Mouse (Mus musculus): ENCODE measurements around the gene Eif4b. TPM values are rescaled to one million over a fixed set of nuclear protein-coding genes. Genes with fewer than 3 reads are reported as not detected.

Gene Eif4b
- polyA plus RNA-seq, 1 experiment from 2014 or later, result 67.5 TPM

- no peaks in the 10 kb centered on the region for H3K9me3 ChIP-seq (replicated peaks)
- ATAC-seq (ENCODE audit: low read depth) (no peak), DNase-seq (no peak)
- 68% methylated on average over 6 of the region's 6 CpGs for WGBS (ENCODE audit: insufficient replicate concordance)
- H3K4me3 ChIP-seq (replicated peaks), result no peak overlapping the region
- no peak overlapping the region for H3K4me2 ChIP-seq
- no peak overlapping the region for H3K27ac ChIP-seq
- H3K36me3 ChIP-seq, result peaks cover 19% of the 10 kb centered on the region
- H3K4me1 ChIP-seq (replicated peaks), result peaks cover 23% of the 10 kb centered on the region
- no peak overlapping the region for H3K9ac ChIP-seq
- peaks cover under 1% of the 10 kb centered on the region; the same call in 1 of the 2 replicates for H3K27me3 ChIP-seq
Observed at GRCm38 (mm10) chr15:102112181-102112580, 38.6 kb downstream of the Eif4b start.

GRCm38 (mm10) chr15:102112827-102113226 is 39.3 kb downstream of the Eif4b start:
- Histone ChIP-seq H3K36me3 (peaks cover 26% of the 10 kb centered on the region), H3K27me3 (no peaks in the 10 kb centered on the region), H3K4me3 (replicated peaks) (no peak overlapping the region), H3K4me2 (no peak overlapping the region), H3K27ac (no peak overlapping the region), H3K9me3 (replicated peaks) (no peaks in the 10 kb centered on the region), H3K4me1 (replicated peaks) (peaks cover 17% of the 10 kb centered on the region), H3K9ac (no peak overlapping the region)
- ATAC-seq (ENCODE audit: low read depth) (no peak), DNase-seq (no peak)
- 73% methylated on average over 8 of the region's 8 CpGs for WGBS (ENCODE audit: insufficient replicate concordance)

GRCm38 (mm10) chr15:102113674-102114073 is 40.1 kb downstream of the Eif4b start:
- Histone ChIP-seq H3K4me3 (replicated peaks) (no peak overlapping the region), H3K36me3 (peaks cover 34% of the 10 kb centered on the region)
- WGBS (ENCODE audit: insufficient replicate concordance), result 72% methylated on average over 4 of the region's 4 CpGs

GRCm38 (mm10) chr15:102114651-102115260 is 41.2 kb downstream of the Eif4b start:
- Histone ChIP-seq H3K4me2 (no peak overlapping the region), H3K27ac (no peak overlapping the region), H3K27me3 (no peaks in the 10 kb centered on the region), H3K36me3 (peaks cover 44% of the 10 kb centered on the region), H3K4me3 (replicated peaks) (no peak overlapping the region), H3K4me1 (replicated peaks) (peaks cover 8% of the 10 kb centered on the region), H3K9ac (no peak overlapping the region), H3K9me3 (replicated peaks) (no peaks in the 10 kb centered on the region)
- 69% methylated on average over 7 of the region's 7 CpGs for WGBS (ENCODE audit: insufficient replicate concordance)
- ATAC-seq (ENCODE audit: low read depth) (no peak), DNase-seq (no peak)

More at GRCm38 (mm10) chr15:102113674-102114073, 40.1 kb downstream of the Eif4b start:
- DNase-seq, result no peak
- Histone ChIP-seq H3K9ac (no peak overlapping the region), H3K9me3 (replicated peaks) (no peaks in the 10 kb centered on the region), H3K4me1 (replicated peaks) (peaks cover 10% of the 10 kb centered on the region), H3K27ac (no peak overlapping the region), H3K27me3 (no peaks in the 10 kb centered on the region), H3K4me2 (no peak overlapping the region)
- ATAC-seq (ENCODE audit: low read depth), result no peak

GRCm38 (mm10) chr15:102115731-102116231 is 42.2 kb downstream of the Eif4b start:
- DNase-seq (no peak), ATAC-seq (ENCODE audit: low read depth) (peak; percentile 30)
- Histone ChIP-seq H3K4me3 (replicated peaks) (no peak overlapping the region), H3K9ac (no peak overlapping the region), H3K9me3 (replicated peaks) (no peaks in the 10 kb centered on the region), H3K27ac (no peak overlapping the region), H3K27me3 (no peaks in the 10 kb centered on the region), H3K4me2 (no peak overlapping the region), H3K4me1 (replicated peaks) (peaks cover 8% of the 10 kb centered on the region), H3K36me3 (peaks cover 52% of the 10 kb centered on the region)
- WGBS (ENCODE audit: insufficient replicate concordance), result 46% methylated on average over 9 of the region's 9 CpGs

- no peak for DNase-seq
- no peak for ATAC-seq (ENCODE audit: low read depth)
Observed at GRCm38 (mm10) chr15:102116753-102117415, 43.3 kb downstream of the Eif4b start.

GRCm38 (mm10) chr15:102117461-102118443 is 44.2 kb downstream of the Eif4b start:
- H3K36me3 ChIP-seq, result peaks cover 66% of the 10 kb centered on the region
- no peak overlapping the region for H3K4me3 ChIP-seq (replicated peaks)
- no peak overlapping the region for H3K27ac ChIP-seq
- DNase-seq (no peak), ATAC-seq (ENCODE audit: low read depth) (no peak)
- H3K9ac ChIP-seq, result no peak overlapping the region
- H3K9me3 ChIP-seq (replicated peaks), result no peaks in the 10 kb centered on the region
- 73% methylated on average over 19 of the region's 19 CpGs for WGBS (ENCODE audit: insufficient replicate concordance)
- peaks cover 8% of the 10 kb centered on the region for H3K4me1 ChIP-seq (replicated peaks)
- no peak overlapping the region for H3K4me2 ChIP-seq
- H3K27me3 ChIP-seq, result no peaks in the 10 kb centered on the region

More at GRCm38 (mm10) chr15:102116753-102117415, 43.3 kb downstream of the Eif4b start:
- no peak overlapping the region for H3K4me3 ChIP-seq (replicated peaks)
- H3K4me2 ChIP-seq, result no peak overlapping the region
- H3K9ac ChIP-seq, result no peak overlapping the region
- whole genome bisulfite sequencing (ENCODE audit: insufficient replicate concordance), result 75% methylated on average over 11 of the region's 11 CpGs
- H3K27ac ChIP-seq, result no peak overlapping the region
- peaks cover 8% of the 10 kb centered on the region for H3K4me1 ChIP-seq (replicated peaks)
- no peaks in the 10 kb centered on the region for H3K9me3 ChIP-seq (replicated peaks)
- no peaks in the 10 kb centered on the region for H3K27me3 ChIP-seq
- peaks cover 60% of the 10 kb centered on the region for H3K36me3 ChIP-seq

GRCm38 (mm10) chr15:102118591-102118990 is 45.0 kb downstream of the Eif4b start:
- Histone ChIP-seq H3K9ac (no peak overlapping the region), H3K4me3 (replicated peaks) (no peak overlapping the region), H3K9me3 (replicated peaks) (no peaks in the 10 kb centered on the region), H3K27me3 (no peaks in the 10 kb centered on the region), H3K4me2 (no peak overlapping the region), H3K4me1 (replicated peaks) (peaks cover 8% of the 10 kb centered on the region), H3K36me3 (peaks cover 68% of the 10 kb centered on the region), H3K27ac (no peak overlapping the region)
- WGBS (ENCODE audit: insufficient replicate concordance), result 76% methylated on average over 4 of the region's 4 CpGs
- DNase-seq (no peak), ATAC-seq (ENCODE audit: low read depth) (no peak)

GRCm38 (mm10) chr15:102119121-102119830 is 45.7 kb downstream of the Eif4b start:
- H3K9me3 ChIP-seq (replicated peaks), result no peaks in the 10 kb centered on the region
- H3K36me3 ChIP-seq, result peaks cover 69% of the 10 kb centered on the region
- no peak overlapping the region for H3K4me3 ChIP-seq (replicated peaks)
- DNase-seq, result no peak
- no peak overlapping the region for H3K9ac ChIP-seq
- peaks cover 8% of the 10 kb centered on the region for H3K4me1 ChIP-seq (replicated peaks)
- no peaks in the 10 kb centered on the region for H3K27me3 ChIP-seq
- WGBS (ENCODE audit: insufficient replicate concordance), result 78% methylated on average over 8 of the region's 8 CpGs
- ATAC-seq (ENCODE audit: low read depth), result no peak
- H3K27ac ChIP-seq, result no peak overlapping the region
- H3K4me2 ChIP-seq, result no peak overlapping the region

- H3K9me3 ChIP-seq (replicated peaks), result no peaks in the 10 kb centered on the region
- DNase-seq, result no peak
- H3K4me1 ChIP-seq (replicated peaks), result peaks cover 8% of the 10 kb centered on the region
- no peak overlapping the region for H3K4me2 ChIP-seq
- 74% methylated on average over 2 of the region's 2 CpGs for WGBS (ENCODE audit: insufficient replicate concordance)
- no peak overlapping the region for H3K9ac ChIP-seq
- H3K27ac ChIP-seq, result no peak overlapping the region
- H3K4me3 ChIP-seq (replicated peaks), result no peak overlapping the region
- H3K36me3 ChIP-seq, result peaks cover 74% of the 10 kb centered on the region
- H3K27me3 ChIP-seq, result no peaks in the 10 kb centered on the region
- ATAC-seq (ENCODE audit: low read depth), result no peak
Observed at GRCm38 (mm10) chr15:102119831-102120170, 46.2 kb downstream of the Eif4b start.
